Mouse (Mus musculus) E14TG2a.4 (cell line): ENCODE measurements around the gene Rhox10.

ENCODE experiments used
- CTCF ChIP-seq: conservative IDR thresholded peaks from 2 replicates; pipeline ENCODE4 v1.5.1; 2014; ENCODE audit warnings: low read length
- NANOG ChIP-seq: IDR thresholded peaks from 2 replicates; pipeline ENCODE4 v1.6.1; 2014; ENCODE audit warnings: borderline replicate concordance, low read length, mixed read lengths
- POU5F1 ChIP-seq: IDR thresholded peaks from 2 replicates; pipeline ENCODE4 v1.6.1; 2014; ENCODE audit warnings: low read length, borderline replicate concordance

GRCm38 (mm10) chrX:38120982-38121381 lies 54.7 kb downstream of the Rhox10 start, which contains the start of gene Rhox13:
- TF ChIP-seq CTCF (no peak), NANOG (no peak), POU5F1 (no peak)
